Mouse (Mus musculus) kidney, postnatal 0 days (tissue): ENCODE data around the gene Hdgf. TPM values are rescaled to one million over a fixed set of nuclear protein-coding genes. Genes with fewer than 3 reads are reported as not detected.
A peak's percentile ranks its signal among the peaks of the same experiment; 100 is the strongest.
"Not testable (repeated sequence)": the region's sequence is repeated elsewhere in the genome, so short reads cannot be mapped to it uniquely, and the experiment has no call there.

Source experiments
- ATAC-seq: fragments of 200-750 bp; cut with Nextera tagmentation; replicated peaks from 2 replicates; pipeline ENCODE4 v1.8.0; 2017; ENCODE audit warnings: low read depth, moderate number of reproducible peaks, moderate TSS enrichment, moderate library complexity; ENCODE audit not compliant: low FRiP score
- DNase-seq: peaks from one replicate; pipeline ENCODE4 v3.0.0-alpha.2; 2016; ENCODE audit warnings: low spot score
- H3K27ac ChIP-seq: fragments of 300-500 bp; sonication (generic); 2 replicates; pipeline ENCODE4 v1.5.1; 2014; ENCODE audit warnings: mild to moderate bottlenecking
- H3K27me3 ChIP-seq: fragments of 300-500 bp; sonication (generic); 2 replicates; pipeline ENCODE4 v1.6.1; 2014; ENCODE audit warnings: low read length, mixed read lengths; ENCODE audit not compliant: insufficient read depth
- H3K36me3 ChIP-seq: fragments of 300-500 bp; sonication (generic); 2 replicates; pipeline ENCODE4 v1.6.1; 2014; ENCODE audit warnings: low read length, mixed read lengths; ENCODE audit not compliant: insufficient read depth
- H3K4me1 ChIP-seq: fragments of 300-500 bp; sonication (generic); replicated peaks from 2 replicates; pipeline ENCODE4 v1.6.1; 2014; ENCODE audit warnings: antibody characterized with exemption, low read length, mixed read lengths; ENCODE audit not compliant: insufficient read depth
- H3K4me2 ChIP-seq: fragments of 300-500 bp; sonication (generic); 2 replicates; pipeline ENCODE4 v1.6.1; 2014; ENCODE audit warnings: mild to moderate bottlenecking, low read length, moderate library complexity, mixed read lengths
- H3K4me3 ChIP-seq: fragments of 300-500 bp; sonication (generic); replicated peaks from 2 replicates; pipeline ENCODE4 v1.5.1; 2014; ENCODE audit warnings: low read depth, low read length
- H3K9ac ChIP-seq: fragments of 300-500 bp; sonication (generic); 2 replicates; pipeline ENCODE4 v1.6.1; 2014; ENCODE audit warnings: low read depth, low read length
- H3K9me3 ChIP-seq: fragments of 300-500 bp; sonication (generic); replicated peaks from 2 replicates; pipeline ENCODE4 v1.6.1; 2016; ENCODE audit warnings: low read length, inconsistent platforms, mixed read lengths
- CTCF ChIP-seq: IDR thresholded peaks from 2 replicates; pipeline ENCODE4 v1.5.1; 2016; ENCODE audit warnings: antibody characterized with exemption, low read depth, mild to moderate bottlenecking, moderate library complexity
- WGBS: fragments of 180-500 bp; shearing (Covaris S2); extraction: QIAGEN DNeasy Blood & Tissue Kit; methylation state at CpG from one replicate; pipeline ENCODE4 v1.1.7; 2014; 5-methylcytosine and 5-hydroxymethylcytosine counted together
- polyA plus RNA-seq: library from polyadenylated mRNA; unstranded; fragments of >200 nt; fragmentation: Nextera tagmentation; extraction: Ambion mirVana; gene quantifications from 2 replicates; pipeline ENCODE4 v1.2.1, GENCODE M21; 2015

The Hdgf gene
- polyA plus RNA-seq, 1 experiment from 2014 or later: 193 TPM

DNA sequence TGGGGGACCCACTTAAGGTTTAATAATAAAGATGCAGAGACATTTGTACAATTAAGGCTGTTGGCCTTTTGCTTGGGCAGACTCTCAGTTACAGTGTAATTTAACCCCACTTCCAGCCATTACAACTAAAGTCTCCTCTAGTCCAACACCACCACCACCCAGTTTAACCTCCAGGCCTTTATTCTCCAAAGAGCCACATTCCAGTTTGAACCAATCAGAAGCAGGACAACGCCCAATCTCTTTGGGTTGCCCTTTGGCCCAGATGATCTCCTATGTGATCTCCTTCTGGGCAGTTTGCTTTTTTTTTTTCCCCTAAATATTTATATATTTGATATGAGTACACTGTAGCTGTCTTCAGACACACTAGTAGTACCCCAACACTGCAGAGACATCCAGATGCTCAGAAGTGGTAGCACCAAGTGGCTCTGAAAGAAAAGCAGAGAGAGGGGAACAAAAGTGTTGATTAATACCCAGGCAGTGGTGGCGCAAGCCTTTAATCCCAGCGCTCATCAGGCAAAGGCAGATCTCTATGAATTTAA is 12.7 kb upstream of the Hdgf start:
- no peak for DNase-seq
- H3K4me2 ChIP-seq: no peak overlapping the region
- H3K9ac ChIP-seq: no peak overlapping the region
- no peaks in the 10 kb centered on the region for H3K4me1 ChIP-seq
- no peak overlapping the region for H3K4me3 ChIP-seq
- TF ChIP-seq CTCF: no peak
- H3K9me3 ChIP-seq: no peaks in the 10 kb centered on the region
- H3K27me3 ChIP-seq: no peaks in the 10 kb centered on the region
- no peaks in the 10 kb centered on the region for H3K36me3 ChIP-seq
- WGBS: 74% methylated on average over 3 of the region's 3 CpGs
- H3K27ac ChIP-seq: no peak overlapping the region
- ATAC-seq: no peak

DNA sequence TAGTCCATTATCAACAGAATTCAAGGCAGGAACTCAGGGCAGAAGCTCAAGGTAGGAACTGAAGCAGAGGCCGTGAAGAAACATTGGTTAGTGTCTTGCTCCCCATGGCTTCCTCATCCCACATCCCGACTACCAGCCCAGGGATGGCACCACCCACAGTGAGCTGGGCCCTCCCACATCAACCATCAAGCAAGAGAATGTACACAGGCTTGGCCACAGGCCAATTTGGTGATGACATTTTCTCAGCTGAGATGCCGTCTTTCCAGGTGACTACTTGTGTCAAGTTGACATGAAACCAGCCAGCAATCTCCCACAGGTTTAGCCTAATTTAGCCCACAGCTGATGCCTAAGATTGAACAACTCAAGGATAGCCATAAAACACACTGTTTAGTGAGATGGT is 6.9 kb upstream of the Hdgf start:
- ATAC-seq: no peak
- no peak overlapping the region for H3K4me3 ChIP-seq
- no peaks in the 10 kb centered on the region for H3K9me3 ChIP-seq
- H3K36me3 ChIP-seq: no peaks in the 10 kb centered on the region
- H3K4me1 ChIP-seq: no peaks in the 10 kb centered on the region
- no peak for DNase-seq
- H3K9ac ChIP-seq: no peak overlapping the region
- 62% methylated on average over 3 of the region's 3 CpGs for WGBS
- TF ChIP-seq CTCF: no peak
- no peak overlapping the region for H3K4me2 ChIP-seq
- no peaks in the 10 kb centered on the region for H3K27me3 ChIP-seq
- no peak overlapping the region for H3K27ac ChIP-seq

DNA sequence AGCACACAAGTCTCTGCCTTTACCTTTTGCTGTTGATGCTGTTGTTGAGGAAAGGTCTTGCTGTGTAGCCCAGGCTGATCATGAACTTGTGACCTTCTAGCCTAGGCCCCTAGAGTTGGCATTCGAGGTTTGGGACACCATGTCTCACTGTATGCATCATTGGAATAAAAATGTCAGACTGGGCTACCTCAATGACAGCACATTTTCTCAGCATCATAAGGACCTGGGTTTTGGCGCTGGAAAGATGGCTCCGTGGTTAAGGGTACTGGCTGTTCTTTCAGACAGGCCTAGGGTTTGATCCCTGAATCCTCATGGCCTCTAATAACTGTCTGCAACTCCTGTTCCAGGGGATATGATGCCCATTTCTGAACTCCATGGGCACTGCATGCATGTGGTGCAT is 6.3 kb upstream of the Hdgf start:
- no peak for ATAC-seq
- Histone ChIP-seq H3K4me3 (no peak overlapping the region), H3K9ac (no peak overlapping the region), H3K4me1 (no peaks in the 10 kb centered on the region), H3K27ac (no peak overlapping the region), H3K9me3 (no peaks in the 10 kb centered on the region), H3K27me3 (no peaks in the 10 kb centered on the region), H3K4me2 (no peak overlapping the region), H3K36me3 (no peaks in the 10 kb centered on the region)
- 73% methylated on average over 3 of the region's 3 CpGs for WGBS
- no peak for TF ChIP-seq CTCF
- DNase-seq: no peak

DNA sequence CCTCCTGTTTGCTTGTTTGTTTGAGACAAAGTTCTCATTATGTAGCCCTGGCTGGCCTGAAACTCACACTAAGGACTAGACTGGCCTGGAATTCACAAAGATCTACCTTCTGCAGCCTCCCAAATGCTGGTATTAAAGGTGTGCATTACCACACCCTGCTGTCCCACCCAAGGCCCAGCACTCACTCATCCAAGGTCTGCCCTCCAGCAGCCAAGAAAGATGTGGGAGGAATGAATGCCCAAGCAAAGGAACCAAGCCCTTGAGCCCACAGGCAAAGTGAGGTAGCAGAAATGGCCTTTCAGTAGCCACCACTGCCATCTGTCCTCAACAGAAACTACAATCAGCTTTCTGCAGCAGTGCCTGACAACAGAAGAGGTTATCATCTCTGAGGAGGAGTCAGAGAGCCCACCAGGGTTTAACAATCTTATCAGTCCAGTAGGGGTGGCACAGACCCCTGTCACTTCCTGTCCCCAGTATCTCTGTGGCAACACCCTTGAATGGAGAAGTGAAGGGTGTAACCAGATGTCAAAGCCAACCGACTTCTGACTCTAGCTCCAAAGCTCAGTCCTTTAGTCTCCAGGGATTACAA is 5.0 kb upstream of the Hdgf start:
- DNase-seq (no peak), ATAC-seq (no peak)
- Histone ChIP-seq H3K4me3 (no peak overlapping the region), H3K4me2 (no peak overlapping the region), H3K27ac (no peak overlapping the region), H3K27me3 (no peaks in the 10 kb centered on the region), H3K4me1 (no peaks in the 10 kb centered on the region), H3K36me3 (no peaks in the 10 kb centered on the region), H3K9ac (no peak overlapping the region), H3K9me3 (no peaks in the 10 kb centered on the region)
- TF ChIP-seq CTCF: no peak
- WGBS: 32% methylated on average over 1 of the region's 1 CpGs

DNA sequence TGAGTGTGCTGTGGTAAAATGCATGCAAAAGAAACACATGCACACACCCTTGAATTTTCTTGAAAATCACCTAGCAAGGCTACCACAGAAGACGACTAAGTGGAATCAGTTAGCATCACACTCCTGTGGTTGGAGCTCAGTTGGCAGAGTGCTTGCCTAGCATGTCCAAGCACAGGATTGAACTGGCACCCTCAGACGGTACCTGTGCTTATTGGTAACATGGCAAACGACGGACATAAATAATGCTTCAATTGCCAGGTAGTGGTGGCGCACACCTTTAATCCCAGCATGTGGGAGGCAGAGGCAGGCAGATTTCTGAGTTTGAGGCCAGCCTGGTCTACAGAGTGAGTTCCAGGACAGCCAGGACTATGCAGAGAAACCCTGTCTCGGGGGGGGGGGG is 4.2 kb upstream of the Hdgf start:
- not testable (repeated sequence) for H3K9ac ChIP-seq, H3K27ac ChIP-seq, H3K4me1 ChIP-seq, ATAC-seq, H3K4me2 ChIP-seq, H3K36me3 ChIP-seq, H3K9me3 ChIP-seq, H3K4me3 ChIP-seq, H3K27me3 ChIP-seq, DNase-seq
- WGBS: 81% methylated on average over 6 of the region's 6 CpGs

DNA sequence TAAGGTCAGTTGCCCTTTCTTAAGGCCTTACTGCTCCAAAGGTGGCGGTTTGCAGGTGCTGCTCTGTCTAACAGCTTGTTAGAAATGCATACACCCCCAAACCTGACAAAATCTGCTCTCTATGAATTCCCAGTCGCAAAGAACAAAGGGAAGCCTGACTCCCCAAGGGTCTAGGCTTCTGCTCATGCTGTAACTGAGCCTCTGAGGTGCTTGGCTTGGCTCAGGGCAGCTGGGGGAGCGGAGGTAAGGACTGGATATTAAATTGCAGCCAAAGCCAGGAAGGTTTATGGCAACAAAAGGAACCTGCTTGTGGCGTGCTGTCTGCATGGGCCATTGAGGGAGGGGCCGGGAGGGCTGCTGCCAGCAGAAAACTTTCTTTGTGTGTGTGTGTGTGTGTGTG is 2.3 kb upstream of the Hdgf start:
- DNase-seq: peak; percentile 68
- no peak overlapping the region for H3K4me2 ChIP-seq
- peaks cover 14% of the 10 kb centered on the region for H3K4me1 ChIP-seq
- no peak overlapping the region for H3K27ac ChIP-seq
- H3K9ac ChIP-seq: no peak overlapping the region
- 32% methylated on average over 5 of the region's 5 CpGs for WGBS
- H3K27me3 ChIP-seq: no peaks in the 10 kb centered on the region
- H3K36me3 ChIP-seq: no peaks in the 10 kb centered on the region
- no peaks in the 10 kb centered on the region for H3K9me3 ChIP-seq
- no peak overlapping the region for H3K4me3 ChIP-seq
- TF ChIP-seq CTCF: no peak
- ATAC-seq: no peak

DNA sequence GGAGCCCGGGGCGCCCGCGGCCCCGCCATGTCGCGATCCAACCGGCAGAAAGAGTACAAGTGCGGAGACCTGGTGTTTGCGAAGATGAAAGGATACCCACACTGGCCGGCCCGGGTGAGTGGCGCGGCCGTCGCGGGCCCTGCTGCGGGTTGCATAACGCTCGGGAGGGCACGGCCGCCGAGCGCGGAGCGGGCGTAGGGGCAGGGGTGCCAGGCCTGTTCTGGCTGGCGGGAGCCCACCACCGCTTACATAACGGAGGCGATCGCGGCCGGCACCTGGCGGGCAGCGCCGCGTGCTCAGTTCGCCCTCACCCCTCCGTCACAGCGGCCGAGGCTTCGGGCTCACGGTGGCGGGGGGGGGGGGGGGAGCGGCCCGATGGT is 470 bp downstream of the Hdgf start:
- H3K9me3 ChIP-seq: no peaks in the 10 kb centered on the region
- WGBS: 0% methylated on average over 32 of the region's 47 CpGs
- H3K36me3 ChIP-seq: no peaks in the 10 kb centered on the region
- ATAC-seq (peak; percentile 10; the same call in 1 of the 2 replicates), DNase-seq (peak; percentile 45)
- peak overlapping the region; percentile 59 for H3K4me2 ChIP-seq
- no peaks in the 10 kb centered on the region for H3K27me3 ChIP-seq
- H3K9ac ChIP-seq: peak overlapping the region; percentile 89
- TF ChIP-seq CTCF: no peak
- H3K4me1 ChIP-seq: peaks cover 34% of the 10 kb centered on the region
- H3K4me3 ChIP-seq: peak overlapping the region; percentile 83
- H3K27ac ChIP-seq: peak overlapping the region; percentile 96
